Mouse (Mus musculus) left cerebral cortex, postnatal 14 days (tissue): ENCODE data around the gene Foxn3. TPM values are rescaled to one million over a fixed set of nuclear protein-coding genes. Genes with fewer than 3 reads are reported as not detected.

Source experiments
- DNase-seq, 2 experiments: peaks; one replicate each; pipeline ENCODE4 v3.0.0; 2021 to 2022; ENCODE audit warnings: low spot score in 2 of 2, mixed read lengths in 1 of 2
- intact Hi-C: fragments of 180-260 bp; cut with DNase I; formaldehyde crosslinking; loops from one replicate; pipeline ENCODE4 v1.15.1; 2025
- total RNA-seq, 2 experiments: library from RNA; stranded (reverse); gene quantifications; 2 replicates each; pipeline ENCODE4 v1.2.3; 2021

Gene Foxn3
- total RNA-seq, 2 experiments from 2014 or later, result 47.2 to 51.6 TPM

DNA sequence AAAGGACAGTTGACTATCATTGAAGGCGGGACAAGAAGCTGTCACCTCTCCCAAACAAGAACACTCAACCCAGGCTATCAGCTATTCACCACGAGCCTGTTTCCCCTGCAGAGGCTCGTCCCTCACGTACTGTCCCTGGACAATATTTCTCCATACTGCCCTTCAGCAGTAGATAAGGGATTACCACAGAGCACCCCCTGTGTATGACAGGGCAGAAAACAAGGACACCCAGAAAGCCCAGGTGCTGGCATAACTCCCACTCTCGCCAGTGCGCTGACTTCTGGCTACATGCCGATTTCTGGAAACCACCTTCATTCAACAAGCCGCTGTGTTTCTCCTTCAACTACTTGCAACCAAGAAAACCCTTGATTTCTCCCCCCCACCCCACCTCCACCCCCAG is 306.4 kb downstream of the Foxn3 start:
- no peak for DNase-seq
- intact Hi-C loops, result no loop called here

DNA sequence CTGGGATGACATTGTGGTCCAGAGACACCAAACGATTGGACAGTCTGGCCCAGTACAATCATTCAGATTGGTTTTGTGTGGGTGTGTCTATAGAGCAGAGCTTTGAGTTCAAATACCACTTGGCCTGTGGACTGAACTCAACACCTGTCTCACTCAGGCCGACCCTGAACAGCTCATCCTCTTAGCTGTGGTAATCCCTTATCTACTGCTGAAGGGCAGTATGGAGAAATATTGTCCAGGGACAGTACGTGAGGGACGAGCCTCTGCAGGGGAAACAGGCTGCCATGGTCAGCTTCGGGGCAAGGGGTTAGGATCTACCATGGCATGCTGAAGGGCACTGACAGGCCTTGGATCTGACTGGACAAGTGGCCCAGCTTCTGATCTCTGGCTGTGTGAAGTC is 306.9 kb downstream of the Foxn3 start:
- intact Hi-C loops, result no loop called here
- DNase-seq, result no peak

GRCm38 (mm10) chr12:99254436-99254835 is 308.9 kb downstream of the Foxn3 start:
- no peak for DNase-seq
- intact Hi-C loops, result no loop called here

DNA sequence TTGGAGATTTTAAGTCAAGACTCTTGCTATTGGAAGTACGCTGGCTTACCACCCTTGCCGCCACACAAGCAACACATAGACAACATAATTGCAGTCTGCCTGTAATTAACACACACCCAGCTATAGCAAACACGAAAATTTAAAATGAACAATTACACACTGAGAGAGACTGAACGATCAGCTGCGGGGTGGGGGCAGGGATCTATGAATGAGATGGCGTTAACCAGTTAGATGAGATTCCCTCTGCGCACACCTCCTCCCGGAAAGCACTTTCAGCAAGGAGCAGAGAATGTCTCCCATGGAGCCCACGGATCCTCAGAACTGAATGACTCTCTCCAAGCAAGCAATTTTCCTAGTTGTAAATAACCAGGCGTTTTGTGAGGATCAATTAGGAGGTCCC is 309.8 kb downstream of the Foxn3 start:
- intact Hi-C loops, result no loop called here
- no peak for DNase-seq

- intact Hi-C loops, result no loop called here
- no peak for DNase-seq
These were observed 314.8 kb downstream of the Foxn3 start for GRCm38 (mm10) chr12:99248606-99249005.

- intact Hi-C loops, result no loop called here
These were observed 315.4 kb downstream of the Foxn3 start for GRCm38 (mm10) chr12:99247939-99248338.

DNA sequence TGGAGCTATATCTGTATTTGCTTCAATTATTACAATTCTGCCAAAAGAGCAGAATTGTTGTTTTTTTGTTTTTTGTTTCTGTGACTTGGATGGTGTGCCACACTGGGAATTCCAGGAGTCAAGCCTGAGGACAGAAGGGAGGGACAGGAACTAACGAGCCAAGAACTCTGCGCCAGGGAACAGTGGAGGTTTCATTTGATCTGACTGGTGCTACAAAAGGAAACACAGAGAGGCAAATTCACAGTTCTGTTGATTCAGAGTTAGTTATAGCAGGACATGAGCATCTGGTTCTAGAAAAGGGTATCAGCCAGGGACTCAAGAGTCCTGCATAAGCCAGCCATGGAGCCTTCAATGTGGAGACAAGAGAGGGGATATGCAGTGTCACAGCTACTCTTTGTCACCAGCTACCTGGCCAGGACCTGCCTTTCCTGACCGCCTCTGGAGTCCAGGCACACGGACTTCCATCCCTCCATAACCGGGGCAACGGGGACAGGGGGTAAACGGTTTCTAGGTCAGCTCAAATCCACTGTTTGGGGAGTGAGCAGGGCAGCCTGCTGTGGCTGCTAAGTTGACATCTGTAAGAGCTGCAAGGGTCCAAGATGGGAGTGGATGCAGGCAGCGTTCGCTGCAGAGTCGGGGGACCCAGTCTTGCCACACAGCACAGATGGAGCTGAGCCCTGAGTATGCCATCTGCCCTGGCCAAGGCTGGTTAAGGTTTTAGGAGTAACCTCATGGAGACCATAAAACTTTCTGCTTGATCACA is 316.2 kb downstream of the Foxn3 start:
- intact Hi-C loops, result no loop called here
- DNase-seq, result no peak

More at GRCm38 (mm10) chr12:99247939-99248338, 315.4 kb downstream of the Foxn3 start:
- DNase-seq, result no peak

DNA sequence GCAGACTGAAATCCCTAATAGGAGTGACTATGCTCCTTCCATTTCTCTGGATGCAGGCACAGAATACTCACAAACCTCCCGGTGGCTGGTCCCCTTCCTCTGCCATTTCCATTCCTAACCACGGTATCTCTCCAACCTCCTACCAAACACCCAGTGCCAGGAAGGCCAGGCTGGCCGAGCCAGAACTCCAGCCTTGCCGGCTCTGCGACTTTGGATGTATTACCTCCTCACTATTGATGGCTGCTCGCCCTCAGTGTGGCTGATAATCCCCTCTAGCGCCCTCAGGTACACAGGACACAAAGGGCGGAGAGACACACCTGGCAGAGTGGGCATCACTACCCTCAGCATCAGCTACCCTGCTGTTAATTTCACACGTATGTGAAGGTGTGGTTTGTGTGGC is 318.7 kb downstream of the Foxn3 start:
- intact Hi-C loops, result no loop called here
- no peak for DNase-seq

- no peak for DNase-seq
- intact Hi-C loops, result no loop called here
These were observed 319.1 kb downstream of the Foxn3 start for GRCm38 (mm10) chr12:99244264-99244663.

DNA sequence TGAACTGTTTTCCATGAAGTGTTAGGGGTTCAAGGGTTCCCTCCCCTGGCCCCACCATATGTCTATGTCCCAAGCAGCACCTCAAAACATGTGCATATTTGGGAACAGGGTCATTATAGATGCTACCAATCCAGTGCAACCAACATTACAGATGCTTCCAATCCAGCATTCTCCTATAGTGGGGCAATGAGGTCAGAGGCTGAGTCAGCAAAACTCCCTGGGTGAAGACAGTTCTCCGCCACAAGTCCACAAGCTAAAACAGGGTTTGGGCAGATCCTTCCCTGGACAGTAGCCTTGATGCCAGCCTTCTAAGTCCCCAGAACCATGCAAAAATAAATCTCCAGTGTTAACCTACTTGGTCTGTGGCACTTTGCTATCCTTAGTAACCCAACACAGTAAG is 320.1 kb downstream of the Foxn3 start:
- intact Hi-C loops, result no loop called here
- no peak for DNase-seq

DNA sequence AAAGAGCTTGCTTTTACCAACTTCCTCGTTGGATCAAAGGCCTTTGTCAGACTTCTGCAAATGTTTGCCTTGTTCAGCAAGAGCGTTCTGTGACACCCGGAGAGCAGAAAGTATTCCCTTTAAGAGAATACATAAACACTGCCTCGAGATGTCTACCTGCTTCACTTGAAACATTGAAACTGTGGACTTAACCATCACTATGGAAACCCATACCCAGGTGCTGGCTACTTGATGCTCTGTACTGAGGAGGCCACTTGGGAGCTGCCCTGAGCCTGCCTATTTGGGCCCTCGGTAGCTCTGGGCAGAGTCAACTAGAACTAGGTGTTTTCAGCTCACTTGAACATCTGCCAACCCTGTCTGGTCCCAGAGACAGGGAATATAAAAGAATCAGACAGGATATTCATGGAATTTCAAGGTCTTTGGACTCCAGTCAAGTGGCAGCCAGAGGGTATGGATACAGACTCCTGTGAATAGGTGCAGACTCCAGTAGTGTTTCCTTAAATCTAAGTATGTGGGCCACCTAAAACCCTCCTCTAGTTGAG is 323.1 kb downstream of the Foxn3 start:
- intact Hi-C loops, result no loop called here
- DNase-seq, result no peak

GRCm38 (mm10) chr12:99239735-99240134 is 323.6 kb downstream of the Foxn3 start:
- intact Hi-C loops, result no loop called here
- DNase-seq, result peak in 1 of 2 experiments; percentile 59

GRCm38 (mm10) chr12:99237497-99237896 is 325.9 kb downstream of the Foxn3 start:
- DNase-seq, result no peak
- intact Hi-C loops, result no loop called here

DNA sequence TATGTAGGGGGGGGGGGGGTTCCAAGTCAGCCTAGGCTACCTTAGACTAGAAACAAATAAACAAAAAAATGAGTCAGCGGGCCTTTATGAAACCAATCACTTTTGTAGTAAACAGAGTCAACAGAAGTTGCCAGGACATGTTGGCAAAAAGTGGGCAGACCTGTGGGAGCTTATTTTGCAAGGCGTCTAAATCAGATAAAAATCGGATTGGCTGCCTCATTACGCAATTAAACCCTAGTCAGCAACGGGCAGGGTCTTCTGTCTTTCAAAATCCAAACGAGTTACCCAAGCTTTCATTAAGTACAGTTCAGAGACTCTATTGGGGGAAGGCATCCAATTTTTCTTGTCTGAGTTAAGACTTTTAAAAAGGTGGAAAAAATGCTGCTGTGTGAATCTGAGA is 329.0 kb downstream of the Foxn3 start:
- intact Hi-C loops, result no loop called here
- no peak for DNase-seq

DNA sequence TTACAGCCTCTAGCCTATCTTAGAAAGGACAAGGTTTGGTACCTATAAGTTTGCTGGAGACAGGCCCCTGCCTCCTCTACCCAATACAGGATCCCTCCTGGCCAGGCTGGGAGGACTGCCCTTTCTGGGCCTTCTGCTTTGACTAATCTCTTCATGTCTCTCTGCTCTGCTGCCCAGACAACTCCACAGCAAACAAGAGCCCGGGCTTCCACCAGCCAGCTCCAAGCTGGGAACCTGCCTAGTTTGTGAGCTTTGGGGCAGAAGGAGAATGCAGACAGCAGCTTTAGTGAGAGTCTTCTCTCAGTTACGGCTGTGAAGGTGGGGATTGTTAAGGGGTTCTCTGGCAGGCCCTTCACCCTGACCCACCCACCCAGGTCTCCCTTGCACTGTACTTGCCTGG is 330.0 kb downstream of the Foxn3 start:
- intact Hi-C loops, result no loop called here
- no peak for DNase-seq

DNA sequence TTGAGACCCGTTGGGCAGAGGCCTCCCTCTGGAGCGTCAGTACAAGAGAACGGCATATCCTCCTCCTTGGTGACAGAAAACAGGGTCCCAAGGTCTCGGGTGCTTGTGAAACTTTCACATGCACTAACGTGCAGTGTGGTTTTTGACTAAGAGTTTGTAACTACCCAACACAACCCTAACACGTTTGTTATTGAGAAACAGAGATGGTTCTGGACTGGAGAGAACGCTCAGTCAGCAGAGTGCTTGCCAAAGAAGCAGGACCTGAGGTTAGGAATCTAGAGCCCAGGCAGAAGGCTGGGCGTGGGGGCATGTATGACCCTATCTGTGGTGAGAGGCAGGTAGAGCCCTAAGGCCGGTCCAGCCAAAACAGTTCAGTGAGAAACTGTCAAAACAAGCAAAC is 330.9 kb downstream of the Foxn3 start:
- DNase-seq, result no peak
- intact Hi-C loops, result no loop called here

- intact Hi-C loops, result no loop called here
- no peak for DNase-seq
These were observed 332.1 kb downstream of the Foxn3 start for GRCm38 (mm10) chr12:99231321-99231720.

DNA sequence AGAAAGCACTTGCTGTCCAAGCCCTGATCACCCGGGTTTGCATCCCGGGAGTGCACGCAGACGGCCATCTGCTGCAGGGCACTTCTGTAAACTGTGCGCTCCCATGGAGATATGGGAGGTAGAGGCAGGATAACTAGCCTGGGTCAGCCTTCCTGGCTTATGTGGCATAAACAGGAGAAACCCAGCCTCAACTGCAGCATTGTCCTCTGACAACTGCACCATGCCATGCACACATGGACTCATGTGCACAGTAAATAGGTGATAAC is 332.7 kb downstream of the Foxn3 start:
- intact Hi-C loops, result no loop called here
- DNase-seq, result no peak

- intact Hi-C loops, result no loop called here
- no peak for DNase-seq
These were observed 333.2 kb downstream of the Foxn3 start for GRCm38 (mm10) chr12:99229973-99230782.

GRCm38 (mm10) chr12:99227313-99227952 is 335.9 kb downstream of the Foxn3 start:
- intact Hi-C loops, result no loop called here
- no peak for DNase-seq
